Mouse (Mus musculus): ENCODE measurements around the gene Slc35b2.

Gene Slc35b2

GRCm38 (mm10) chr17:45545278-45545961 lies 18.3 kb upstream of the Slc35b2 start:
- no peak for DNase-seq

GRCm38 (mm10) chr17:45546941-45547340 lies 16.7 kb upstream of the Slc35b2 start:
- no peak for DNase-seq

GRCm38 (mm10) chr17:45547461-45548190 lies 16.0 kb upstream of the Slc35b2 start:
- no peak for DNase-seq

GRCm38 (mm10) chr17:45548541-45549512 lies 14.8 kb upstream of the Slc35b2 start:
- no peak for DNase-seq

GRCm38 (mm10) chr17:45549617-45550181 lies 14.0 kb upstream of the Slc35b2 start, which contains the start of gene Tmem151b:
Gene Tmem151b (minus strand): TSS chr17:45549677.
- DNase-seq: no peak

GRCm38 (mm10) chr17:45550253-45550652 lies 13.4 kb upstream of the Slc35b2 start:
- no peak for DNase-seq

GRCm38 (mm10) chr17:45551249-45551796 lies 12.4 kb upstream of the Slc35b2 start:
- no peak for DNase-seq

GRCm38 (mm10) chr17:45551816-45552451 lies 11.7 kb upstream of the Slc35b2 start:
- DNase-seq: peak; percentile 76

- no peak for DNase-seq
These were observed 10.6 kb upstream of the Slc35b2 start for GRCm38 (mm10) chr17:45553065-45553464.

- DNase-seq: no peak
These were observed 9.3 kb upstream of the Slc35b2 start for GRCm38 (mm10) chr17:45554420-45554819.

GRCm38 (mm10) chr17:45555452-45556106 lies 8.1 kb upstream of the Slc35b2 start, which contains the start of gene Nfkbie:
Gene Nfkbie (plus strand): TSS chr17:45555703.
- peak; percentile 92 for DNase-seq

GRCm38 (mm10) chr17:45556107-45556489 lies 7.6 kb upstream of the Slc35b2 start:
- DNase-seq: no peak

- no peak for DNase-seq
These were observed 7.0 kb upstream of the Slc35b2 start for GRCm38 (mm10) chr17:45556514-45557245.

- no peak for DNase-seq
These were observed 6.3 kb upstream of the Slc35b2 start for GRCm38 (mm10) chr17:45557246-45557824.

GRCm38 (mm10) chr17:45557998-45558862 lies 5.4 kb upstream of the Slc35b2 start:
- DNase-seq: no peak

- no peak for DNase-seq
These were observed 3.7 kb upstream of the Slc35b2 start for GRCm38 (mm10) chr17:45559732-45560525.

GRCm38 (mm10) chr17:45563216-45563615 lies 458 bp upstream of the Slc35b2 start:
- DNase-seq: no peak

- no peak for DNase-seq
These were observed 934 bp downstream of the Slc35b2 start for GRCm38 (mm10) chr17:45564531-45565084.
